Mouse (Mus musculus) R1 (cell line): ENCODE results near the gene Pgm1.
A peak's percentile ranks its signal among the peaks of the same experiment; 100 is the strongest.

Source experiments
- DNase-seq: peaks from one replicate; pipeline ENCODE4 v3.0.0-alpha.2; 2018; ENCODE audit warnings: low read depth, low spot score

The Pgm1 gene

GRCm38 (mm10) chr4:99957186-99957585 lies 28.0 kb downstream of the Pgm1 start:
- no peak for DNase-seq

GRCm38 (mm10) chr4:99958084-99958815 lies 29.0 kb downstream of the Pgm1 start:
- DNase-seq, result no peak

GRCm38 (mm10) chr4:99959308-99959707 lies 30.1 kb downstream of the Pgm1 start:
- no peak for DNase-seq

GRCm38 (mm10) chr4:99966555-99966954 lies 37.3 kb downstream of the Pgm1 start:
- no peak for DNase-seq

- DNase-seq, result no peak
These were observed 40.1 kb downstream of the Pgm1 start for GRCm38 (mm10) chr4:99969328-99969727.

GRCm38 (mm10) chr4:99970097-99970496 lies 40.9 kb downstream of the Pgm1 start:
- DNase-seq, result no peak

GRCm38 (mm10) chr4:99972886-99973285 lies 43.7 kb downstream of the Pgm1 start:
- DNase-seq, result no peak

- DNase-seq, result no peak
These were observed 44.7 kb downstream of the Pgm1 start for GRCm38 (mm10) chr4:99973931-99974330.

GRCm38 (mm10) chr4:99974375-99974774 lies 45.2 kb downstream of the Pgm1 start:
- no peak for DNase-seq

GRCm38 (mm10) chr4:99979326-99979725 lies 50.1 kb downstream of the Pgm1 start:
- DNase-seq, result no peak

- no peak for DNase-seq
These were observed 52.0 kb downstream of the Pgm1 start for GRCm38 (mm10) chr4:99981216-99981615.

- no peak for DNase-seq
These were observed 54.6 kb downstream of the Pgm1 start for GRCm38 (mm10) chr4:99983652-99984368.

GRCm38 (mm10) chr4:99984369-99984752 lies 55.1 kb downstream of the Pgm1 start:
- no peak for DNase-seq

GRCm38 (mm10) chr4:99985086-99985485 lies 55.9 kb downstream of the Pgm1 start:
- no peak for DNase-seq

- no peak for DNase-seq
These were observed 56.4 kb downstream of the Pgm1 start for GRCm38 (mm10) chr4:99985631-99986030.

- no peak for DNase-seq
These were observed 57.4 kb downstream of the Pgm1 start for GRCm38 (mm10) chr4:99986609-99987008.

GRCm38 (mm10) chr4:99988771-99989170 lies 59.6 kb downstream of the Pgm1 start:
- no peak for DNase-seq

- DNase-seq, result no peak
These were observed 71.8 kb downstream of the Pgm1 start for GRCm38 (mm10) chr4:100000971-100001370.

- DNase-seq, result no peak
These were observed 72.6 kb downstream of the Pgm1 start for GRCm38 (mm10) chr4:100001806-100002205.

GRCm38 (mm10) chr4:100007721-100008120 lies 78.5 kb downstream of the Pgm1 start:
- DNase-seq, result no peak

GRCm38 (mm10) chr4:100008371-100009090 lies 79.3 kb downstream of the Pgm1 start:
- DNase-seq, result peak; percentile 34

- DNase-seq, result no peak
These were observed 80.0 kb downstream of the Pgm1 start for GRCm38 (mm10) chr4:100009211-100009678.
